ENCODE assay signal across 8 mouse cellular contexts in the genomic region with DNA sequence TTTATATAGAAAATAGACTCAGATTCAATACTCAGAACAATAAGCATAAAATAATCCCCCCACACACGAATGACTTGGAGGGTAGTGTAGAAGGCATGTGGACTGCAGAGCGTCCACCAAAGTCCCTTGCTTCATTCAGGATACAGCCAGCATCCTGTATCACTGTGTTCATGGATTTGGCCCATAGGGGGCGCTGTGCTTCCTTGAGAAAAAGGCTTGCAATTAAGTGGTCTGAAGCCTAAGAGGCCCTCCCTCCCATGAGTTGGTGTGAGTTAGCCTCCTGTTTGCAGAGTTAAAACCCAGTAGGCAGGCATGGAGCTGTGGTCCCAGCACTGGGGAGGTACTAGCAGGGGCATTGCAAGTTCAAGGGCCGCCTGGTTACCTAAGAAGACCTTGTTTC. TPM values are rescaled to one million over a fixed set of nuclear protein-coding genes. Genes with fewer than 3 reads are reported as not detected.
A peak's percentile ranks its signal among the peaks of the same experiment; 100 is the strongest.
DNase-seq lines count a peak whose midpoint lies in the region; ATAC-seq and TF ChIP-seq lines count a peak whose summit lies in the region.

No protein-coding gene starts in this region.

- H3K36me3 ChIP-seq in intestine, embryonic 14.5 days (ENCODE audit: control insufficient read depth, insufficient read depth, low read length) = peaks cover 22% of the 10 kb centered on the region
- no peaks in the 10 kb centered on the region for H3K36me3 ChIP-seq in intestine, embryonic 16.5 days (ENCODE audit: control insufficient read depth, insufficient read depth, low read length)
- peaks cover 10% of the 10 kb centered on the region for H3K36me3 ChIP-seq in intestine, postnatal 0 days (ENCODE audit: control insufficient read depth, insufficient read depth)
- no peaks in the 10 kb centered on the region for H3K36me3 ChIP-seq in thymus, adult 2 months (ENCODE audit: control insufficient read depth, insufficient read depth, low read length)

- peak; percentile 61 for TF ChIP-seq CTCF in cerebellum, adult 2 months (IDR thresholded peaks at IDR 0.05; ENCODE audit: borderline replicate concordance, insufficient read depth, low read depth, low read length)
- peak; percentile 93 for TF ChIP-seq CTCF in intestine, postnatal 0 days (IDR thresholded peaks at IDR 0.05; ENCODE audit: low read depth)
- TF ChIP-seq CTCF in thymus, adult 2 months (IDR thresholded peaks at IDR 0.05; ENCODE audit: borderline replicate concordance, control insufficient read depth, extremely low read depth, insufficient read depth, low read length, poor library complexity) = peak; percentile 35; the same call in 1 of the 2 replicates

- ATAC-seq in intestine, embryonic 14.5 days (replicated peaks; ENCODE audit: low FRiP score, low TSS enrichment, low read depth) = no peak
- no peak for ATAC-seq in intestine, embryonic 16.5 days
- ATAC-seq in intestine, postnatal 0 days = no peak
- peak; percentile 21; the same call in 1 of the 2 replicates for ATAC-seq in neutrophil, adult 5-6 weeks (ENCODE audit: extremely low read depth, insufficient number of reproducible peaks, low FRiP score, poor library complexity, severe bottlenecking)

- peak; percentile 93 for DNase-seq in intestine, embryonic 14.5 days (ENCODE audit: low spot score)
- DNase-seq in cerebellum, adult 2 months = peak; percentile 43 to 58
- DNase-seq in frontal cortex, postnatal 25 days (ENCODE audit: low spot score in 2 of 2) = peak; percentile 81 to 83
- peak; percentile 82 for DNase-seq in left cerebral cortex, postnatal 36 days (ENCODE audit: low spot score in 2 of 2)
- peak; percentile 65 for DNase-seq in thymus, adult 2 months

- TF ChIP-seq POLR2A in cerebellum, adult 2 months (IDR thresholded peaks at IDR 0.05; ENCODE audit: borderline replicate concordance, insufficient read depth, low read length) = no peak
- no peak for TF ChIP-seq POLR2A in thymus, adult 2 months (IDR thresholded peaks at IDR 0.05; ENCODE audit: control insufficient read depth, extremely low read depth, insufficient read depth, low read length, poor library complexity)

- peaks cover 18% of the 10 kb centered on the region; the same call in 1 of the 2 replicates for H3K4me1 ChIP-seq in intestine, embryonic 14.5 days (replicated peaks; ENCODE audit: control insufficient read depth, insufficient read depth, low read length)
- peaks cover 11% of the 10 kb centered on the region for H3K4me1 ChIP-seq in intestine, embryonic 16.5 days (ENCODE audit: control insufficient read depth, insufficient read depth, low read length)
- peaks cover 2% of the 10 kb centered on the region; the same call in 1 of the 2 replicates for H3K4me1 ChIP-seq in cerebellum, adult 2 months (ENCODE audit: control insufficient read depth, insufficient read depth, low read length)
- no peaks in the 10 kb centered on the region for H3K4me1 ChIP-seq in intestine, postnatal 0 days (replicated peaks; ENCODE audit: control insufficient read depth, insufficient read depth, low read length)
- H3K4me1 ChIP-seq in thymus, adult 2 months (replicated peaks; ENCODE audit: control insufficient read depth, insufficient read depth, low read length) = no peaks in the 10 kb centered on the region

- H3K9me3 ChIP-seq in intestine, embryonic 14.5 days (ENCODE audit: control insufficient read depth, low read length) = no peaks in the 10 kb centered on the region
- H3K9me3 ChIP-seq in intestine, embryonic 16.5 days (ENCODE audit: control insufficient read depth, low read length) = no peaks in the 10 kb centered on the region
- H3K9me3 ChIP-seq in intestine, postnatal 0 days (ENCODE audit: control insufficient read depth) = no peaks in the 10 kb centered on the region

- no peak overlapping the region for H3K9ac ChIP-seq in intestine, embryonic 14.5 days (ENCODE audit: low read length)
- no peak overlapping the region for H3K9ac ChIP-seq in intestine, embryonic 16.5 days (ENCODE audit: low read depth, low read length)
- H3K9ac ChIP-seq in intestine, postnatal 0 days (ENCODE audit: low read depth, low read length) = no peak overlapping the region

- no peak overlapping the region for H3K27ac ChIP-seq in intestine, embryonic 14.5 days (ENCODE audit: low read depth)
- H3K27ac ChIP-seq in intestine, embryonic 16.5 days (ENCODE audit: low read length) = no peak overlapping the region
- H3K27ac ChIP-seq in cerebellum, adult 2 months (ENCODE audit: insufficient read depth, low read length) = no peak overlapping the region
- no peak overlapping the region for H3K27ac ChIP-seq in intestine, postnatal 0 days (ENCODE audit: low read depth, low read length)
- H3K27ac ChIP-seq in thymus, adult 2 months (ENCODE audit: control insufficient read depth, insufficient read depth, low read length) = no peak overlapping the region

- no peak overlapping the region for H3K4me2 ChIP-seq in intestine, embryonic 14.5 days (ENCODE audit: low read length)
- no peak overlapping the region for H3K4me2 ChIP-seq in intestine, embryonic 16.5 days (ENCODE audit: low read depth, low read length)
- no peak overlapping the region for H3K4me2 ChIP-seq in intestine, postnatal 0 days (replicated peaks; ENCODE audit: low read depth)

- H3K4me3 ChIP-seq in intestine, embryonic 14.5 days (ENCODE audit: low read depth, low read length) = no peak overlapping the region
- H3K4me3 ChIP-seq in intestine, embryonic 16.5 days (ENCODE audit: low read length) = no peak overlapping the region
- no peak overlapping the region for H3K4me3 ChIP-seq in cerebellum, adult 2 months (replicated peaks; ENCODE audit: insufficient read depth, low read depth, low read length)
- no peak overlapping the region for H3K4me3 ChIP-seq in intestine, postnatal 0 days (ENCODE audit: low read depth, low read length)
- no peak overlapping the region for H3K4me3 ChIP-seq in thymus, adult 2 months (ENCODE audit: control insufficient read depth, insufficient read depth, low read length)

- no peaks in the 10 kb centered on the region for H3K27me3 ChIP-seq in intestine, embryonic 14.5 days (replicated peaks; ENCODE audit: control insufficient read depth, insufficient read depth, low read length)
- H3K27me3 ChIP-seq in intestine, embryonic 16.5 days (replicated peaks; ENCODE audit: control insufficient read depth, insufficient read depth, low read length) = no peaks in the 10 kb centered on the region
- no peaks in the 10 kb centered on the region for H3K27me3 ChIP-seq in cerebellum, adult 2 months (ENCODE audit: control insufficient read depth, insufficient read depth, low read length)
- H3K27me3 ChIP-seq in intestine, postnatal 0 days (replicated peaks; ENCODE audit: control insufficient read depth, insufficient read depth, low read length) = no peaks in the 10 kb centered on the region
- H3K27me3 ChIP-seq in thymus, adult 2 months (ENCODE audit: control insufficient read depth, insufficient read depth, low read length) = no peaks in the 10 kb centered on the region

- intact Hi-C loops in left cerebral cortex, postnatal 36 days (cut with DNase I) = loop anchor here (5.0 kb wide), 2 partner anchors 334 to 454 kb away; no protein-coding TSS in a partner anchor

- 32% methylated on average over 4 of the region's 4 CpGs for WGBS in intestine, embryonic 14.5 days
- 31% methylated on average over 4 of the region's 4 CpGs for WGBS in intestine, embryonic 16.5 days
- WGBS in cerebellum, adult 2 months = 30% methylated on average over 4 of the region's 4 CpGs
- WGBS in intestine, postnatal 0 days = 33% methylated on average over 4 of the region's 4 CpGs
- 30% methylated on average over 4 of the region's 4 CpGs for WGBS in thymus, adult 2 months

RNA-seq across cellular contexts. Expression of a gene that starts 47.1 kb away (rescaled TPM):
- 134 TPM in 2 replicates for polyA plus RNA-seq in intestine, embryonic 14.5 days (2014; fragmentation: Nextera tagmentation; extraction: Ambion mirVana)
- 68.4 and 76.3 TPM in 2 replicates for polyA plus RNA-seq in intestine, embryonic 16.5 days (2015; fragmentation: Nextera tagmentation; extraction: Ambion mirVana)
- polyA plus RNA-seq in cerebellum, adult 2 months (2012; rRNA removed) = 39.2 and 40.0 TPM in 2 replicates
- polyA plus RNA-seq in intestine, postnatal 0 days (2015; fragmentation: Nextera tagmentation; extraction: Ambion mirVana) = 66.0 and 66.4 TPM in 2 replicates
- 100 to 1,000 TPM in 1 of 2 experiments, 10 to 100 TPM in 1; 95.9 to 119 TPM for total RNA-seq in left cerebral cortex, postnatal 36 days (2021)
- total RNA-seq in neutrophil, adult 5-6 weeks (2017) = 2.8 and 3.0 TPM in 2 replicates
- polyA plus RNA-seq in thymus, adult 2 months (2012; rRNA removed) = 19.3 and 24.3 TPM in 2 replicates

Comparison
In these comparisons a context has a peak if more than half of its experiments do, and no peak if none do; other contexts are left out.
1. CTCF ChIP-seq: peak in every context shown above with its lines; median percentile 93 in intestine, postnatal 0 days; 61 in cerebellum, adult 2 months; 35 in thymus, adult 2 months.